Mouse (Mus musculus): ENCODE measurements around the gene Kcnh6.

DNA sequence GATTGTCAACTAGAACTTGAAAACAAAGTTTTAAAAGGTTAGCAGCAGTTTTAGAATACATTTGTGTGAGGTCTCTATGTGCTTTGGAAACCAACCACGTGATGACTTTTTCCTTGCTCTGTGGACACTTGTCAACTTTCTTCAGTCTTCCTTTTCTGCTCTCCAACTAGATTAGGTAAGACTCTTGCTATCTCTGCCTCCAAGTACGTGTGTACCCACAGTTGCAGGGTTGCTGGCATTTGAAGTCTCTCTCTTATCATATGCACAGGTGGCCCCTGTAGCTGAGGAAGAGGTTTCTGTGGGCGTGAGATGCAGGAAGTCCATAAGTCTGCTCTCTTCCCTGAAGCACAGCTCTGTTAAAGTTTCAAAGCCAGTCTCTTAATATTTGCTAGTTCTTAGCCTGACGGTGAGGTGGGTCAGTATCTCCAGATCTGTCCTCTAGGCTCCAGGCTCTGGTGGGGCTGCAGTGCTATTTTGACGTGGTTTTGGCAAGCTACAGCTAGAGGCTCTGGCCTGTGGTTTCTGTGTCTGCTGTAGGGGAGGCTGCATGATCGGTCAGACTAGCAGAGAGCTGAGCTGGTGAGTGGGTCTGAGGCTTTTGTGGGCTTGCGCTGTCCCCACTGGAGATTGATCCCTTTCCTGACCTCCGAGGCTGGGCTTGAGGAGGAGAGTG, 49.0 kb downstream of the Kcnh6 start:
- no peak for TF ChIP-seq POLR2A (IDR thresholded peaks at IDR 0.05; ENCODE audit: borderline replicate concordance, control insufficient read depth, low read depth, low read length)
- TF ChIP-seq CTCF (IDR thresholded peaks at IDR 0.05; ENCODE audit: control insufficient read depth, insufficient read depth, low read length), result no peak
